Mouse (Mus musculus) forebrain, embryonic 14.5 days (tissue): Measurements from ENCODE around the gene Oas3. TPM values are rescaled to one million over a fixed set of nuclear protein-coding genes. Genes with fewer than 3 reads are reported as not detected.

Experiments
- ATAC-seq: fragments of 200-750 bp; cut with Nextera tagmentation; 2 replicates; pipeline ENCODE4 v1.8.0; 2017; ENCODE audit warnings: mild to moderate bottlenecking, moderate library complexity
- DNase-seq: peaks from one replicate; pipeline ENCODE4 v3.0.0-alpha.2; 2015; ENCODE audit warnings: low spot score
- H3K27ac ChIP-seq: fragments of 300-500 bp; sonication (generic); 2 replicates; pipeline ENCODE4 v1.5.1; 2014; ENCODE audit warnings: low read depth, mild to moderate bottlenecking, control low read depth, low read length, moderate library complexity
- H3K27me3 ChIP-seq: fragments of 300-500 bp; sonication (generic); replicated peaks from 2 replicates; pipeline ENCODE4 v1.6.1; 2014; ENCODE audit warnings: low read length, control low read depth, mixed read lengths; ENCODE audit not compliant: control insufficient read depth, insufficient read depth
- H3K36me3 ChIP-seq: fragments of 300-500 bp; sonication (generic); 2 replicates; pipeline ENCODE4 v1.6.1; 2014; ENCODE audit warnings: low read length, control low read depth; ENCODE audit not compliant: control insufficient read depth, insufficient read depth
- H3K4me1 ChIP-seq: fragments of 300-500 bp; sonication (generic); 2 replicates; pipeline ENCODE4 v1.6.1; 2014; ENCODE audit warnings: antibody characterized with exemption, low read length, control low read depth; ENCODE audit not compliant: control insufficient read depth, insufficient read depth
- H3K4me2 ChIP-seq: fragments of 300-500 bp; sonication (generic); 2 replicates; pipeline ENCODE4 v1.6.1; 2014; ENCODE audit warnings: mild to moderate bottlenecking, control low read depth, low read length
- H3K4me3 ChIP-seq: fragments of 300-500 bp; sonication (generic); 2 replicates; pipeline ENCODE4 v1.5.1; 2014; ENCODE audit warnings: low read depth, low read length, control low read depth
- H3K9ac ChIP-seq: fragments of 300-500 bp; sonication (generic); 2 replicates; pipeline ENCODE4 v1.6.1; 2014; ENCODE audit warnings: mild to moderate bottlenecking, low read length, control low read depth, moderate library complexity
- H3K9me3 ChIP-seq: fragments of 300-500 bp; sonication (generic); replicated peaks from 2 replicates; pipeline ENCODE4 v1.6.1; 2016; ENCODE audit warnings: low read length, control low read depth, mixed read lengths; ENCODE audit not compliant: control insufficient read depth
- WGBS: fragments of 180-500 bp; shearing (Covaris S2); extraction: QIAGEN DNeasy Blood & Tissue Kit; methylation state at CpG from one replicate; pipeline ENCODE4 v1.1.7; 2014; 5-methylcytosine and 5-hydroxymethylcytosine counted together
- polyA plus RNA-seq: library from polyadenylated mRNA; unstranded; fragments of >200 nt; fragmentation: Nextera tagmentation; extraction: Ambion mirVana; gene quantifications from 2 replicates; pipeline ENCODE4 v1.2.1, GENCODE M21; 2014

Gene Oas3
- polyA plus RNA-seq, 1 experiment from 2014 or later, result 0.19 TPM

DNA sequence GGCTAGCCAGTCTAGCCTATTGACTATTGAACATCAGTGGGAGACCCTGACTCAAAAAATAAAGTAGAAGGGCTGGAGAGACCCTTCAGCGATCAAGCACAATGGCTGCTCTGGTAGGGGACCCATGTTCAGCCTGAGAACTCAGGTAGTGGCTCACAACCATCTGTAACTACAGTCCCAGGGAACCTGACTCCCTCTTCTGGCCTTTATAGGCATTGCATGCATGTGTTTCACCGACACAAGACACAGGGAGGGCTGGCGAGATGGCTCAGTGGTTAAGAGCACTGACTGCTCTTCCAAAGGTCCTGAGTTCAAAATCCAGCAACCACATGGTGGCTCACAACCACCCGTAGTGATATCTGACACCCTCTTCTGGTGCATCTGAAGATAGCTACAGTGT, 35.3 kb downstream of the Oas3 start:
- Histone ChIP-seq H3K36me3 (no peaks in the 10 kb centered on the region), H3K4me2 (no peak overlapping the region), H3K9ac (no peak overlapping the region), H3K4me1 (no peaks in the 10 kb centered on the region), H3K4me3 (no peak overlapping the region), H3K27ac (no peak overlapping the region), H3K9me3 (no peaks in the 10 kb centered on the region), H3K27me3 (no peaks in the 10 kb centered on the region)
- ATAC-seq (no peak), DNase-seq (peak; percentile 57)
- WGBS, result 32% methylated on average over 4 of the region's 4 CpGs

DNA sequence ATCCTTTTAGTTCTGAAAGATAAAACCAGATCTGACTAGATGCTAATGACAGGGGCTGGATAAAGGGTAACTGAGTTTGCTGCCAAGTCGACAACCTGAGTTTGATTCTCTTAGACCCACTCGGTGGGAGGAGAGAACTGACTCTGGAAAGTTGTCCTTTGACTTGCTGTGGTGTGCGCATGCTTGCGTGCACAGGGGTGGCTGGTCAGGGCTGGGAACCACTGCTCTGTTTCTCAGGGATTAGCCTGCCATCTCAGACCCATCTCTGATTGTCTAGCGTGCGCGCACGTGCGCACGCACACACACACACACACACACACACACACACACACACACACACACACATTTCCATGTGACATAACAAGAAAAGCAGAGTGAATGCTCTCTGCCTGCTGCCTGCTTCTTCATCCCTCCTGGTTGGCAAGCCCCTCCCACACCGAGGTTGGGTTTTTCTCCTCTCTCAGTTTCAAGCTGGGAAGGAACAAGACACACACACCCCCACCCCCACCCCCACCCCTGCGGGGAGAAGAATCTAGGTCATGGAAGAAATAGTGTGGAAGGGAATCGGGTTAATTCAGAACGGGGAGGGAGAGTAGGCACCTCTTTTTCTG, 43.0 kb downstream of the Oas3 start:
- no peaks in the 10 kb centered on the region for H3K4me1 ChIP-seq
- no peaks in the 10 kb centered on the region for H3K27me3 ChIP-seq
- no peak overlapping the region for H3K4me2 ChIP-seq
- no peak for ATAC-seq
- no peaks in the 10 kb centered on the region for H3K9me3 ChIP-seq
- no peak for DNase-seq
- no peak overlapping the region for H3K9ac ChIP-seq
- no peaks in the 10 kb centered on the region for H3K36me3 ChIP-seq
- 64% methylated on average over 14 of the region's 14 CpGs for WGBS
- no peak overlapping the region for H3K4me3 ChIP-seq
- H3K27ac ChIP-seq, result no peak overlapping the region

DNA sequence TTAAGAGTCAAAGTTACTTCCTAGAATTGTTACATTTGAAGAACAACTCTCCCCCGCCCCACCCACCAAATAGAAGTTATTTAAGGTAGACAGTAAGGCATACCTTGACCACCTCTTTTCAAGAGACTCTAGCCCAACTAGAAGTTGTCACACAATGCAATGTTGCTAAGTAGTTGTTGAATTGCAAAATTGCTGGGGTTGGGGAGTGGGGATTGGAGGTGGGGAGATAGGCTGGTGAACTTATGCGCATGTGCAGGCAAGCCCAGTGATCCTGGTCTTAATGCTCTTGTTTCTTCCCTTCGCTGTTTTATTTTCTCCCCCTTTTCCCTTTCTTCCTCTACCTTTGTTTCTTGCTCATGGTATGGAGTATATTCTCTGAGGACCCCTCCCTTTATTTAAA, 43.8 kb downstream of the Oas3 start:
- WGBS, result 95% methylated on average over 3 of the region's 3 CpGs
- no peaks in the 10 kb centered on the region for H3K4me1 ChIP-seq
- no peak overlapping the region for H3K4me3 ChIP-seq
- DNase-seq (no peak), ATAC-seq (no peak)
- no peak overlapping the region for H3K4me2 ChIP-seq
- no peaks in the 10 kb centered on the region for H3K36me3 ChIP-seq
- H3K9ac ChIP-seq, result no peak overlapping the region
- H3K27me3 ChIP-seq, result no peaks in the 10 kb centered on the region
- no peak overlapping the region for H3K27ac ChIP-seq
- H3K9me3 ChIP-seq, result no peaks in the 10 kb centered on the region

DNA sequence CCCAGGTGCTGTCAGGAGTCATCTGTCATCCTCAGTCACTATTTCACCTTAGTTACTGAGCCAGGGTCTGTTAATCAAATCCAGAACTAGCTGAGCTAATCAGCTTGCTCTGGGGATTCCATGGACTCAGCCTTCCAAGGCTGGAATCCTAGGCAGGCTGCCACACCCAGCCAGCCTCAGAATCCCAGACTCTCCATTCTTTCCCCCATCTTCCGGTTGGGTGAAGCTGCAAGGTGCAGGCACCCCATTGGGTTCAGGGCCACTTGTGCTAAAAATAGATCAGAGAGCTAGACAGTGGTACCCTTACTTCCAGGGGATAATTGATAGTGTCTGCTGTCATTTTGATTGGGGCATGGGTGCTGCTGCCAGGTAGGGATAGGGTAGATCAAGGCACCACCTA, 44.7 kb downstream of the Oas3 start:
- Histone ChIP-seq H3K36me3 (no peaks in the 10 kb centered on the region), H3K4me1 (no peaks in the 10 kb centered on the region), H3K9ac (no peak overlapping the region), H3K4me3 (no peak overlapping the region), H3K27me3 (no peaks in the 10 kb centered on the region), H3K27ac (no peak overlapping the region), H3K9me3 (no peaks in the 10 kb centered on the region), H3K4me2 (no peak overlapping the region)
- 47% methylated on average over 1 of the region's 1 CpGs for WGBS
- ATAC-seq (no peak), DNase-seq (no peak)

DNA sequence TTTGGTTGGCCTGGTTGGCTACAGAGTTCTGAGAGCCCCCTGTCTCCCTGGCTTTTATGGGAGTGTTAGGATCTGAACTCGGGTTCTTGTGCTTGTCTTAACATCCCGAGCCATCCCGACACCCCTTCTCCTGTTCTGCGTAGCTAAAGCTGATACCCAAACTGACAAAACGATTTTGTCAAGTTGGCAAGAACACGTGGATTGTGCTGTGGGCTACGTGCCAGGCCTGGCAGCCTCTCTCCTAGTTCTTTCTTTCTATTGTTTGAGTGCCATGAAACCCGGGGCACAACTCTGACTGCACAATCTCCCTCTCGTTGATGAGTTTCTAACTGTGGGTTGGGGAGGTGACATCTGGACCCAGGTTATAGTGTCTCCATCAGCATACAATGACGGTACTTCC, 48.1 kb downstream of the Oas3 start:
- no peak overlapping the region for H3K9ac ChIP-seq
- H3K9me3 ChIP-seq, result no peaks in the 10 kb centered on the region
- no peaks in the 10 kb centered on the region for H3K36me3 ChIP-seq
- 35% methylated on average over 10 of the region's 10 CpGs for WGBS
- no peak overlapping the region for H3K27ac ChIP-seq
- H3K4me1 ChIP-seq, result no peaks in the 10 kb centered on the region
- ATAC-seq (no peak), DNase-seq (peak; percentile 65)
- H3K27me3 ChIP-seq, result no peaks in the 10 kb centered on the region
- no peak overlapping the region for H3K4me3 ChIP-seq
- H3K4me2 ChIP-seq, result no peak overlapping the region

DNA sequence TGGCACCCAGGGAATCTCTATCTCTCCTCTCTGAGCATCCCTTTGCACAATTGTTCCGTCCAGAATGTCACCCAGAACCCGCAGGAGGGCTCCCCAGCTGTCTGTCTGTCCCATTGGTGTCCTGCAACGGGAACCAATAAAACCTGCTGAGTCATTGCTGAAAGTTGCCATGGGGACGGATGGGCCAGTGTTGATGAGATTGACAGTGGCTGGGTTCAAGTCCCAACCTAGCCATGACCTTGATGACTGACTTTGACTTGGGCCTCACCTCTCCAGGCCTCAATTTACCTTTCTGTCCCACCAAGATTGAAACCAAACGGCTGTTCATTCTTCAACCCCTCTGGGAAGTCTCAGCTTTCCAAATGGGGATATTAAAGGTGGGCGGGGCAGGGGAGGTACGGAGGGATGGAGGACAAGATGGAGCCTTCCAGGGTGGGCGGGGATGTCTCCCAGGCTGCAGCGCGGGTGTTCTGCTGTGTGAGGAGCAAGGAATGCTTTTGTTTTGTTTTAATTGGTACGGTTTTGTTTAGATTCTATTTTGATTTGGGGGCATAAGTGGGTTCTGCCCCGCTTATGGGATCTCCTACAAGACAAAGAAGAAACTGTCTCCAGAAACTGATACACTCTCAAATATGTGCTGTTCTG, 51.5 kb downstream of the Oas3 start:
- ATAC-seq (no peak), DNase-seq (no peak)
- Histone ChIP-seq H3K9ac (no peak overlapping the region), H3K27ac (no peak overlapping the region), H3K36me3 (no peaks in the 10 kb centered on the region), H3K4me2 (no peak overlapping the region), H3K4me1 (no peaks in the 10 kb centered on the region), H3K27me3 (no peaks in the 10 kb centered on the region), H3K9me3 (no peaks in the 10 kb centered on the region), H3K4me3 (no peak overlapping the region)
- 53% methylated on average over 12 of the region's 12 CpGs for WGBS

DNA sequence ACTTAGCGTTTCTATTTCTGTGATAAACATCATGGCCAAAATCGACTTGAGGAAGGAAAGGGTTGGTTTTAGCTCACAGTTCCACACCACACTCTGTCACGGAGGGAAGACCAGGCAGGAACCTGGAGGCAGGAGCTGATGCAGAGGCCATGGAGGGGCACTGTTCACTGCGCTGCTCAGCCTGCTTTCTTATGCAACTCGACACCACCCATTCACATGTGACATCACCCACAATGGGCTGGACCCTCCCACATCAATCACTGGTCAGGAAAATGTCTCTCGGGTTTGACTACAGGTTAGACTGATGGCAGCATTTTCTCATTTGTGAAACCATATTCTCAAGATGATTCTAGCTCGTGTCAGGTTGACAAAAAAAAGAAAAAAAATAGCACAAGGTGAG, 56.5 kb downstream of the Oas3 start:
- WGBS, result 62% methylated on average over 7 of the region's 7 CpGs
- H3K9ac ChIP-seq, result no peak overlapping the region
- peaks cover 3% of the 10 kb centered on the region for H3K4me1 ChIP-seq
- DNase-seq, result no peak
- no peaks in the 10 kb centered on the region for H3K27me3 ChIP-seq
- H3K4me2 ChIP-seq, result no peak overlapping the region
- no peak overlapping the region for H3K4me3 ChIP-seq
- H3K27ac ChIP-seq, result no peak overlapping the region
- ATAC-seq, result no peak
- H3K36me3 ChIP-seq, result no peaks in the 10 kb centered on the region
- no peaks in the 10 kb centered on the region for H3K9me3 ChIP-seq

DNA sequence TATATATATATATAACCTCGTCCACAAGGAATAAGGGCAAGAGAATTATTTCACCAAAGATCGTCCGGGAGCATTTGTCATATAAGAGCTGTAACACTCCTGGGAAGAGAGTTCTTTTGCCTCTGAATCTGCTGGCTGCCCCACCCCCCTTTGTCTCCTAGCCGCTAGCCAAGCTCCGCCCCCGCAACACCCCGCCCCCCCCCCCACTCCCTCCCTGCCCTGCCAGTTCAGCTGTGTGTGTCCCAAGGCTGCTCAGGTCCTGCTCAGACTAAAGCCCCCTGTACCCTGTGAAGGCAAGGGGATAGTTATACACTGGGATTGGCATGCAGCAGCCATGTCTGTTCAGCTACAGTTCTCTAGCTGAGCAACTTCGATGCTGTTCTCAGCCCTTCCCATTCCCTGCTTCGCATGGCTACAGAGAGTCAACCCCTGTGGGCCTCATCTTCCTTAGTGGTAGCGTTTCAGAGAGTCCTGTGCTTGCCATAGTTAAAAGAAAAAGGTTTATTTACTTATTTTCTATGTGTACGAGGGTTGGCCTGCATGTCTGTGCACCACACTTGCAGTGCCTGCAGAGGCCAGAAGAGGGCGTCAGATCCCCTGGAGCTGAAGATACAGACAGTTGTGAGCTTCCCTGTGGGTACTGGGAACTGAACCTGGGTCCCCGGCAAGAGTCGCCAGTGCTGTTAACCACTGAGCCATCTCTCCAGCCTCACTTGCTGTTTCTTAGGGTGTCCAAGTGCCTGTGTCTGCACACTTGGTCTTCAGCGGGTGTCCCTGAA, 58.7 kb downstream of the Oas3 start:
- no peaks in the 10 kb centered on the region for H3K27me3 ChIP-seq
- DNase-seq (no peak), ATAC-seq (no peak)
- H3K9ac ChIP-seq, result no peak overlapping the region
- H3K4me2 ChIP-seq, result no peak overlapping the region
- no peak overlapping the region for H3K27ac ChIP-seq
- WGBS, result 54% methylated on average over 14 of the region's 15 CpGs
- H3K36me3 ChIP-seq, result no peaks in the 10 kb centered on the region
- no peaks in the 10 kb centered on the region for H3K9me3 ChIP-seq
- H3K4me1 ChIP-seq, result peaks cover 3% of the 10 kb centered on the region
- no peak overlapping the region for H3K4me3 ChIP-seq

DNA sequence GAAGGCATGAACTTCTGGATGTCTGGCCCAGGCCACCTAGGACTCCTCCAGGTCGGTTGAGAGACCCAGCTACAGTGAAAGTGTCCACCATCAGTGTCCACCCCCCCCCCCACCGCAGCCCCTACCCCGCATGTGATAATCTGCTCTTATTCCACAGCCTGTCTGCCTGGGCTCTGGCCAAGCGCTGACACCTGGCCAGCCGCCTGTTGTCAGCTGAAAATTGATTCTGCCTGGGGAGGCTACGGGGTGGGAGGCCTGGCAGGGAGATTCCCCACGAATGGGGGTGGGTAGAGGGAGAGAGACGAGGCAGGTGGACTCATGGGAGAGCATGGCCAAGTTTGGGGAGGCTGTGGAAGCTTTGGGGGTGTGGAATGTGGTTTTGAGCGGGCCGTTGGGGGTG, 60.3 kb downstream of the Oas3 start:
- no peak for ATAC-seq
- Histone ChIP-seq H3K27ac (no peak overlapping the region), H3K4me1 (peaks cover 3% of the 10 kb centered on the region), H3K36me3 (no peaks in the 10 kb centered on the region), H3K9ac (no peak overlapping the region), H3K4me3 (no peak overlapping the region), H3K4me2 (no peak overlapping the region), H3K9me3 (no peaks in the 10 kb centered on the region), H3K27me3 (no peaks in the 10 kb centered on the region)
- 63% methylated on average over 10 of the region's 10 CpGs for WGBS
- DNase-seq, result no peak
